Mouse (Mus musculus) limb, embryonic 12.5 days (tissue): ENCODE data around the gene Ccdc106. TPM values are rescaled to one million over a fixed set of nuclear protein-coding genes. Genes with fewer than 3 reads are reported as not detected.

Source experiments
- ATAC-seq: fragments of 200-750 bp; cut with Nextera tagmentation; 2 replicates; pipeline ENCODE4 v1.8.0; 2017; ENCODE audit warnings: low read depth, moderate TSS enrichment; ENCODE audit not compliant: insufficient number of reproducible peaks, insufficient read depth, low FRiP score, low TSS enrichment
- H3K27ac ChIP-seq: fragments of 300-500 bp; sonication (generic); 2 replicates; pipeline ENCODE4 v1.5.1; 2016; ENCODE audit warnings: mild to moderate bottlenecking, moderate library complexity
- H3K27me3 ChIP-seq: fragments of 300-500 bp; sonication (generic); 2 replicates; pipeline ENCODE4 v1.6.1; 2016; ENCODE audit warnings: mild to moderate bottlenecking, moderate library complexity
- H3K36me3 ChIP-seq: fragments of 300-500 bp; sonication (generic); 2 replicates; pipeline ENCODE4 v1.6.1; 2016; ENCODE audit warnings: mild to moderate bottlenecking, moderate library complexity
- H3K4me1 ChIP-seq: fragments of 300-500 bp; sonication (generic); replicated peaks from 2 replicates; pipeline ENCODE4 v1.6.1; 2016
- H3K4me2 ChIP-seq: fragments of 300-500 bp; sonication (generic); 2 replicates; pipeline ENCODE4 v1.6.1; 2016; ENCODE audit warnings: mild to moderate bottlenecking, moderate library complexity
- H3K4me3 ChIP-seq: fragments of 300-500 bp; sonication (generic); replicated peaks from 2 replicates; pipeline ENCODE4 v1.5.1; 2016; ENCODE audit warnings: mild to moderate bottlenecking
- H3K9ac ChIP-seq: fragments of 300-500 bp; sonication (generic); replicated peaks from 2 replicates; pipeline ENCODE4 v1.6.1; 2016; ENCODE audit warnings: mild to moderate bottlenecking, moderate library complexity
- H3K9me3 ChIP-seq: fragments of 300-500 bp; sonication (generic); 2 replicates; pipeline ENCODE4 v1.6.1; 2016; ENCODE audit warnings: mild to moderate bottlenecking, moderate library complexity
- WGBS: fragments of 180-500 bp; shearing (Covaris S2); methylation state at CpG from one replicate; pipeline ENCODE4 v1.1.7; 2016; 5-methylcytosine and 5-hydroxymethylcytosine counted together
- polyA plus RNA-seq: library from polyadenylated mRNA; unstranded; fragments of >200 nt; fragmentation: Nextera tagmentation; extraction: Ambion mirVana; gene quantifications from 2 replicates; pipeline ENCODE4 v1.2.1, GENCODE M21; 2016

Gene Ccdc106
- 27.3 and 27.5 TPM in 2 replicates for polyA plus RNA-seq

DNA sequence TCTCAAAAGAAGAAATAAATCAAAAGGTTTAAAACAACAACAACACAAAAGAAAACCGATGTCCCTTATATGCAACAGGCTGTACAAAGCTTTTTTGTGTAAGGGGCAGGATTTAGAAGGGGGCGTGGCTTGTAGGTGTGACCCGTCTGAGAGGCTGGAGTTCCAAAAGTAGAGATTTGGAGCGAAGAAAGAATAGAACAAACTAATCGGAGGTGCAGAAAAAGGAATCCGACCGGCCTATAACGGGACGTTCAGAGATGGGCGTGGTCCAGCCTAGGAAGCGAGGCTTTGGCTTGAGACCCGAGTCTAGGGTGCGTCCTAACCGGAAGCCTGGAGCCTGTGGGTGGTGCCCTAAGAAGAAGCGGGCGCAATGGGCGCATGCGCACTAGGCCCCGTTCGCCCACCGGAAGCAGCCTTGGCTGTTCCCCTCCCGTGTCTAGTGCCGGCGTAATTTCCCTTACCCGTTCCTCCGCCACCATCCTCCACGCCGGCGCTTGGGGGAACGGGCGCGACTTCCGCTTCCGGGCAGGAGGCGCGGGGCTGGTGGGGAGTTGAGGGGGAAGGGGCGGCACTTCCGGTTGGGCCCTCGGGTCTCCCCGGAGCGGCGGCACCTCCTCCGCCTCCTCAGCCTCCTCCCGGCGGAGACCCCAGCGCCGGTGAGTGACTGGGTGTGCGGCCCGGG, at the start of gene Ccdc106, which contains the start of gene Zfp865:
Ccdc106 (plus strand) TSS at position 554 of the 682 bp plus-strand sequence.
Zfp865 (plus strand) TSS at position 377 of the 682 bp plus-strand sequence.
- ATAC-seq = peak; percentile 89
- H3K4me1 ChIP-seq = peaks cover 23% of the 10 kb centered on the region
- H3K27ac ChIP-seq = peak within 1 kb of the TSS; percentile 98
- H3K27me3 ChIP-seq = no peaks in the 10 kb centered on the region
- peak within 1 kb of the TSS; percentile 84 for H3K4me3 ChIP-seq
- H3K9me3 ChIP-seq = no peaks in the 10 kb centered on the region
- WGBS = 0% methylated on average over 49 of the region's 49 CpGs
- peak within 1 kb of the TSS; percentile 87 for H3K4me2 ChIP-seq
- peaks cover 46% of the 10 kb centered on the region for H3K36me3 ChIP-seq
- H3K9ac ChIP-seq = peak within 1 kb of the TSS; percentile 93

DNA sequence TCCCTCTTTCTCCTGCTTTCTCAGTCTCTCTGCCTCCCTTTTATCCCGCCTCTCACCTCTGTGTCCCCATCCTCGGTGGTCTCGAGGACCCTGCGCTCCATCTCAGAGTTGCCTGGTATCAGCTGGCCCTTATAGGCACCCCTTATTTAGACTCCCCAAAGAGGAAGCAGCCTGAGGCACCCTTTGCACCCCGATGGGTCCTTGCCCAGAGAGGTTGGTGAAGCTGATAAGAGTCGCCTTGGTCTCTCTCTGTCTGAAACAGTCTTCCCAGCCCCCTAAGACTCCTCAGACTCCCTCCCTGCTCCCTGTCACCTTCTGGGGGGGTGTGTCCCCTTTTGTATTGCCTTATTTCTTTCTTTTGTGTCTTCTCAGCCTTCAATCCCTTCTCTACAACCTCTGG, 49.3 kb upstream of the Ccdc106 start, which contains the start of gene Sbk3:
Sbk3 (minus strand) TSS at position 101 of the 400 bp plus-strand sequence.
- H3K4me3 ChIP-seq = no peak within 1 kb of the TSS
- no peaks in the 10 kb centered on the region for H3K4me1 ChIP-seq
- peaks cover 6% of the 10 kb centered on the region for H3K27me3 ChIP-seq
- H3K4me2 ChIP-seq = no peak within 1 kb of the TSS
- H3K27ac ChIP-seq = no peak within 1 kb of the TSS
- ATAC-seq = no peak
- WGBS = 40% methylated on average over 6 of the region's 6 CpGs
- H3K9me3 ChIP-seq = no peaks in the 10 kb centered on the region
- no peaks in the 10 kb centered on the region for H3K36me3 ChIP-seq
- no peak within 1 kb of the TSS for H3K9ac ChIP-seq

GRCm38 (mm10) chr7:4971710-4972109, 48.6 kb upstream of the Ccdc106 start:
- Histone ChIP-seq H3K4me1 (no peaks in the 10 kb centered on the region), H3K27me3 (peaks cover 6% of the 10 kb centered on the region), H3K4me3 (no peak overlapping the region), H3K9ac (no peak overlapping the region), H3K27ac (no peak overlapping the region), H3K4me2 (no peak overlapping the region), H3K36me3 (no peaks in the 10 kb centered on the region), H3K9me3 (0 out of 2 replicates have a peak, but pooled peaks cover under 1% of the 10 kb centered on the region)
- 20% methylated on average over 7 of the region's 7 CpGs for WGBS
- ATAC-seq = no peak

GRCm38 (mm10) chr7:4972321-4973047, 47.9 kb upstream of the Ccdc106 start:
- peaks cover 3% of the 10 kb centered on the region for H3K27me3 ChIP-seq
- 69% methylated on average over 18 of the region's 18 CpGs for WGBS

GRCm38 (mm10) chr7:4975455-4975854, 44.9 kb upstream of the Ccdc106 start:
- Histone ChIP-seq H3K36me3 (no peaks in the 10 kb centered on the region), H3K4me1 (no peaks in the 10 kb centered on the region), H3K4me3 (no peak overlapping the region), H3K9me3 (0 out of 2 replicates have a peak, but pooled peaks cover 4% of the 10 kb centered on the region), H3K9ac (no peak overlapping the region), H3K27me3 (no peaks in the 10 kb centered on the region; the same call in 1 of the 2 replicates), H3K4me2 (no peak overlapping the region), H3K27ac (no peak overlapping the region)
- ATAC-seq = no peak
- 44% methylated on average over 4 of the region's 4 CpGs for WGBS

More at GRCm38 (mm10) chr7:4972321-4973047, 47.9 kb upstream of the Ccdc106 start:
- Histone ChIP-seq H3K4me2 (no peak overlapping the region), H3K9ac (no peak overlapping the region), H3K9me3 (0 out of 2 replicates have a peak, but pooled peaks cover 4% of the 10 kb centered on the region), H3K27ac (no peak overlapping the region), H3K4me3 (no peak overlapping the region), H3K4me1 (no peaks in the 10 kb centered on the region), H3K36me3 (no peaks in the 10 kb centered on the region)
- no peak; the same call in 1 of the 2 replicates for ATAC-seq

- H3K4me3 ChIP-seq = no peak overlapping the region
- H3K27me3 ChIP-seq = no peaks in the 10 kb centered on the region
- H3K36me3 ChIP-seq = no peaks in the 10 kb centered on the region
- H3K4me2 ChIP-seq = no peak overlapping the region
- WGBS = 91% methylated on average over 7 of the region's 7 CpGs
- no peaks in the 10 kb centered on the region for H3K4me1 ChIP-seq
- no peak for ATAC-seq
- H3K27ac ChIP-seq = no peak overlapping the region
- H3K9ac ChIP-seq = no peak overlapping the region
- 0 out of 2 replicates have a peak, but pooled peaks cover 4% of the 10 kb centered on the region for H3K9me3 ChIP-seq
Measured at GRCm38 (mm10) chr7:4976832-4977231, 43.5 kb upstream of the Ccdc106 start.

DNA sequence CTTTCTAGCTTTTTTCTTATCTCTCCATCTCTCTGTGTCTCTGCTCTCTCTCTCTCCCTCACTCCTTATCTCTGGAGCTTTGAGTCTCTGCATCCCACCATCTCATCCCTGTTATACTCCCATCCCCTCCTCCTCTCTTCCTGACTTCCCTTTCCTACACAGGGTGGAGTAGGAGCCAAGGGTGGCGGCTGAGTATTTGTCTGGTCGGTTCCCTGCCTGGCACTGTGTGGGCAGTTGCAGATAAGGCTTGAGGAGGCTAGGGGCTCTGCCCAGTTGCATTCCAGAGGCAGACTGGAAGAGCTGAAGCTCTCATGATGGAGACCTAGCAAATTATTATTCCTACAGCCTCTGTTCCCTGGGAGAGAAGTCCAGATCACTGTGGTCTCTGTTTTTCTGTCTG, 32.1 kb upstream of the Ccdc106 start:
- no peak overlapping the region for H3K4me2 ChIP-seq
- H3K36me3 ChIP-seq = peaks cover 22% of the 10 kb centered on the region
- H3K27ac ChIP-seq = no peak overlapping the region
- H3K9ac ChIP-seq = no peak overlapping the region
- H3K27me3 ChIP-seq = peaks cover 16% of the 10 kb centered on the region
- peaks cover 14% of the 10 kb centered on the region for H3K9me3 ChIP-seq
- WGBS = 70% methylated on average over 2 of the region's 2 CpGs
- ATAC-seq = no peak
- H3K4me3 ChIP-seq = no peak overlapping the region
- no peaks in the 10 kb centered on the region for H3K4me1 ChIP-seq

- Histone ChIP-seq H3K4me3 (peak overlapping the region; percentile 59), H3K9me3 (peaks cover 26% of the 10 kb centered on the region), H3K36me3 (peaks cover 34% of the 10 kb centered on the region), H3K4me2 (peak overlapping the region; percentile 83), H3K4me1 (peaks cover 25% of the 10 kb centered on the region), H3K27ac (no peak overlapping the region), H3K9ac (peak overlapping the region; percentile 42; the same call in 1 of the 2 replicates), H3K27me3 (peaks cover 33% of the 10 kb centered on the region)
- WGBS = 30% methylated on average over 52 of the region's 55 CpGs
- ATAC-seq = no peak
Measured at GRCm38 (mm10) chr7:4993347-4993998, 26.9 kb upstream of the Ccdc106 start.

DNA sequence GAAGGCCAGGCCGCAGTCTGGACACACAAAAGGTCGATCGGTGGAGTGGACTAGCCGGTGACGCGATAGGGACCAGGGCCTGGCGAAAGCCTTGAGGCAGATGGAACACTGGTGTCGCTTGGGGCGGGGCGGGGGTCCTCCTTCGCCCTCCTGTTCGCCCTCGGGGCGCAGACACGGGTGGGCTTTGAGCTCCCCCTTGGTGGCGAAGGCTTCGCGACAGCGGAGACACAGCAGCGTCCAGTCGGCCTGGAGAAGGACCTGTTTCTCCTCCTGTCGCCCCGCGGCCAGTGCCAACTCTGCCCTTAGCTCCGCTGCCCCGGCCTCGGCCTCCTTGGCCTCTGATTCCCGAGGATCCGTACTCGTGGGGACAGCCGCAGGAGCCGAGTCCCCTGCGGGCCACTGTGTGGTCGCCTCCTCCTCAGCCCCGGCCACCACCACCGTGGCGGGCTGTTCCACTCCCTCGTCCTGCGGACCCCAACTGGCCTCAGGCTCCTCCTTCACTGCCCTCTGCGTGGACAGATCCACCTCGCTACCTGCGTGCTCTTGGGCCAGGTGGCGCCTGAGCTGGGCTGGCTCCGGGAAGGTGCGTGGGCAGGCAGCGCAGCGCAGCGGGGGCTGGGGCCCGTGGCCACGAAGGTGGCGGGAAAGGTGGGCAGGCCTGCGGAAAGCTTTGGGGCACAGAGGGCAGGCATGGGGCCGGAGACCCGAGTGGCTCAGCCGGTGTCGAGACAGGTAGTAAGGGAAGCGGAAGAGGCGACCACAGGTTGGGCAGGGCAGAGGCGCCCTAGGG, 26.2 kb upstream of the Ccdc106 start:
- Histone ChIP-seq H3K27me3 (peaks cover 33% of the 10 kb centered on the region), H3K4me2 (peak overlapping the region; percentile 83), H3K27ac (no peak overlapping the region), H3K4me3 (peak overlapping the region; percentile 59), H3K9ac (peak overlapping the region; percentile 42), H3K36me3 (peaks cover 34% of the 10 kb centered on the region), H3K9me3 (peaks cover 26% of the 10 kb centered on the region), H3K4me1 (peaks cover 25% of the 10 kb centered on the region)
- ATAC-seq = no peak
- 50% methylated on average over 59 of the region's 59 CpGs for WGBS

DNA sequence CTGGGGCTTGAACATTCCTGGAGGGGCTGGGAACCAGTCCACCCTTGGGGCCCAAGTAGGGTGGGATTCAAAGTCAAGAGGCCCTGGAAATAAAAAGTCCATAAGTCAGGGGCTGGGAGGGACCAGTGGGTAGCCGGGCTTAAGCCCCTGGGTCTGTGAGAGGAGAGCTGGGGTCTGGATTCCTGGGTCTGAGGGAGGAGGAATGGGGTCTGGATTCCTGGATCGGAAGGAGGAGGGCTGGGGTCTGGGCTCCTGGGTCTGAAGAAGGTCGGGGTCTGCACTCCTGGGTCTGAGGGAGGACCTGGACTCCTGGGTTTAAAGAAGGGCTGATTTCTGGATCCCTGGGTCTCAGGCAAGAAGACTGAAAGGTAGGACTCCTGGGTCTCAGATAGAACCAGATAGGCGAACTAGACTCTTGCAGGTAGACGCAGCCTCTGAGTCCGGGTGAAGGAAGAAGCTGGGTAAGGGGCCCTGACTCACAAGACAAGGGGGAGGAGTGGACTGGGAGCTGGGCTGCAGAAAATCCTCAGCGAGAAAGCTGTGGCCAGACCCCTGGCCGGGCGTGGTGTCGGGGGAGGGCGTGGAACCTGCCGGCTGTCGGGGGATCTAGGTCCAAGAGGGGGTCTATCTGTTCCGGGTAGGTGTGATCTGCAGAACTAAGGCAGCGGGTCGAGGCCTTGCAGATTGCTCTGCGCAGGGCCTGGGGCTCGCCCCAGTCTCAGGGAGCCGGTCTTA, 24.9 kb upstream of the Ccdc106 start:
- peak overlapping the region; percentile 83 for H3K4me2 ChIP-seq
- peak overlapping the region; percentile 59 for H3K4me3 ChIP-seq
- H3K36me3 ChIP-seq = peaks cover 34% of the 10 kb centered on the region
- H3K9me3 ChIP-seq = peaks cover 22% of the 10 kb centered on the region
- H3K4me1 ChIP-seq = peaks cover 25% of the 10 kb centered on the region
- WGBS = 5% methylated on average over 19 of the region's 19 CpGs
- H3K9ac ChIP-seq = peak overlapping the region; percentile 74
- H3K27ac ChIP-seq = no peak overlapping the region
- peaks cover 33% of the 10 kb centered on the region for H3K27me3 ChIP-seq
- peak; percentile 75 for ATAC-seq
